Mouse (Mus musculus): ENCODE results near the gene Aktip.

Gene Aktip

DNA sequence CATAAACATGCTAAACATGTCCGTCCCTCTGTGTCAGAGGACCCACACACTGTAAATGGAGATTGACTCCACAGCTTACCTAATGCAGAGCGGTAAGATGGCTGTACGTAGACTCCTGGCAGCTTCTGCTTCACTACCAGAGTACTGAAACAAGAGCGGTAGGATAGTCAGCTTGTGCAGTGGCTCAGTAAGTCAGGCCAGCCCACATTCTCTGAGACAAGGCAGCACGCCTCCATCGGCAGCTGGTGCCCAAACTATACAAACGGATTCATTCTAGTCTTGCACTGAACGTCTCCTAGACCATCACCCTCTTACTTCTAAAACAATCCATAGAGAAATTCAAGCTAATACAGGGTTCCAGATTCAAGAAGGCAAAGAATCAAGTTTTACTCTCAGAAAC, 73.0 kb downstream of the Aktip start:
- no peak for DNase-seq (ENCODE audit: low spot score)

DNA sequence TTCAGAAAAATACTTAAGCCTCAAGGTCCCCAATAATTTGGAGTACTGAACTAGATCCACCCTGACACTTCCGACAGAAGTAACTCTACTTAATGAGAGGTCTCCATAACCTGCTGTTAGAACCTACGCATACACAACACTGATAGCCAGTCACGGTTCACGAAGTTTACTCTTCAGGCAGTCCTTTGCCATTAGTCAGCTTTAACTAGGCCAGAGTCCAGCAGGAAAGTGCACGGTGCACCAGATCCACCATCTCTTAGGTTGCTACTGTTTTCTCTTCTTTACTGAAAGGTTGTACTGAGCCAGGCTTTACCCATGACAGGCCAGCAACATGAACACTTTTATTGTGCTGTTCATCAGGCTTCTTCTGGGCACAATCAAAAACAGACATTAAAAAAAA, 75.5 kb downstream of the Aktip start:
- no peak for DNase-seq (ENCODE audit: low spot score)

DNA sequence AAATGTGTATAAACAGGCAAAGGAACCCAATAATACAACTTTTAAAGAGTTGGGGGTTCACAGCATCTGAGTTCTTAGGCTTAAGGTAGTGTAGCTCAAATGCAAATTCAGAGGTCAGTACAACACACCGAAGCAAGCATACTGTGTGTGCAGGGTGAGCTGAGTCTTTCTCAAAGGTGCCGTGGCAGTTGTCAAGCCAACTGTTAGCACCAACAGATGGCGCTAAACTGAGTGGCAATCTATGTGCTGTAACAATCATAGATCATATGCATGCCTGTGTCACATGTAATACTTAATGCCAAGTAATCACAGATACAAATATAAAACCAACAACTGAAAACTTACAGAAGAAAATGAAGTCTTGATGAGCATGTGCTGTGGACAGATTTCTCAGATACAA, 81.6 kb downstream of the Aktip start:
- no peak for DNase-seq (ENCODE audit: low spot score)

DNA sequence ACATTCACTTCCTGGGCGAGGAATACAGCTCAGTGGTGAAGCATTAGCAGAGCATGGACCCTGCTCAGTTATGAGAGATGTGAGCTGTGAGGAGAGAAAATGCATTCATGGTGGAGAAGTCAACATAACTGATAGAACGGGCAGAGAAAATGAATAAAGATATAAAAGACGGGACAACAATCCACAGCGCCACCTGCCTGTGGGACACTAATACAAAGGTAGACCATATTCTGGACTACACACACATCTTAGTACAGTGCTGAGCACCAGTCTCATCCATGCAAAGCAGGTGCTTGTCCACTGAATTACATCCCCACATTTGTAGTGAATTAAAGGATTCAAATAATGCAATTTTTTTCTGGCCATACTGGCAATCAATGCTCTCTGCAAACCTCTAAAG, 82.2 kb downstream of the Aktip start:
- DNase-seq (ENCODE audit: low spot score): no peak

DNA sequence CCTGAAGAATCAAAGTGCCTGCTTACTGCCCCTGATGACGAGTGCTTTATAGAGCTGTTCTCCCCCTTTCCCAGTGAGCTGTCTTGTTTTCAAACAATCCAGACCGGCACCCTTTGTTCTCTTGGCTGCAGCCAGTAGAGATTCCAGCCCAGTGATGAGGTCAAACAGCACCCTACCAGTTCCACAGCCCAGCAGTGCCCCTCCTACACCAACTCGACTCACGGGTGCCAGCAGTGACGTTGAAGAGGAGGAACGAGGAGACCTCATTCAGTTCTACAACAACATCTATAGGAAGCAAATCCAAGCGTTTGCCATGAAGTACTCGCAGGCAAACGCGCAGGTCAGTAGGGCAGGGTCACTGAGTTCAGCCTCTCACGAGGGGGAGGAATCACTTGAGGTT, 84.9 kb downstream of the Aktip start:
- no peak for DNase-seq (ENCODE audit: low spot score)

DNA sequence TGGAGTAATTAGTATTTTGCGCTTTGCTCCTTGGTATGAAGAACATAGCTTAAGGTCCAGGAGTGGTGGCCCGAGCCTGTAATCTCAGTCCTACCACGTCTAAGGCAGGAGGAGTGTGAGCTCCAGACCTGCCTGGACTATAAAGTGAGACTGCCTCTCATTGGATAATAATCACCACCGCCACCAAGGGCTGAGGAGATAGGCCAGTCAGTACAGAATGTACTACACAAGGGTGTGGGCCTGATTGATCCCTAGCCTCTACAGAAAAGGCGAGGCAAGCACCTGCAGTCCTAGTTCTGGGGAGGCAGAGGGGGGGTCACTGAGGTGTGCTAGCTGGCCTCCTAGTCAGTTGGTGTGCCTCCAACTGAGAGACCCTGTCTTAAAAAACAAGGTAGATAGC, 85.3 kb downstream of the Aktip start:
- DNase-seq (ENCODE audit: low spot score): no peak

DNA sequence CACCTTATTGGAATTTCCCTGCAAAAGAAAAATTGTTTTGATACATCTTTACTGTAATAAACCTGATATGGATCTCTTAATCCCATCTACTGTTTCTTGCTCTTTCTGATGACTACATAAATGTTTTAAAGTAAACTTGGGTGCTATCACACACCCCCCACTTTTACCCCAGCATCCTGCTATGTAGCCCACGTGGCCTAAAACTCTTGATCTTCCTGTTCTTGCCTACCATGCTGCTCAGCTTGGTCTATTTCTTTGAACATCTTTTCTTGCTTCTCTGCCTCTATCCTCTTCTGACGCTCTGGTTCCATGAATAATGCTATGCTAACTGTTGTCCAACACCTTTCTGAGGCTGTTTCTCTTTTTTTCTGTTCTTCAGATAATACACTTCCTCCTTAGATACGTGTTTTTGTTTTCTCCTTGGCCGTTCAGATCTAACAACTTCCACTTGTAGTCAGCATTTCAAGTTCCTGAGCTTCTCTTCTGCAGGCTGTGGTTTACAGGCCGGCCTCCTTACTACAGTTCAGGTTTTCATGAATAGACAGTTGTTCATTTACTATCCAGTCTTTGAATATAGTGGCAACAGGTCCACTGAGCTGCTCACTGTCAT, 87.8 kb downstream of the Aktip start:
- DNase-seq (ENCODE audit: low spot score): no peak

DNA sequence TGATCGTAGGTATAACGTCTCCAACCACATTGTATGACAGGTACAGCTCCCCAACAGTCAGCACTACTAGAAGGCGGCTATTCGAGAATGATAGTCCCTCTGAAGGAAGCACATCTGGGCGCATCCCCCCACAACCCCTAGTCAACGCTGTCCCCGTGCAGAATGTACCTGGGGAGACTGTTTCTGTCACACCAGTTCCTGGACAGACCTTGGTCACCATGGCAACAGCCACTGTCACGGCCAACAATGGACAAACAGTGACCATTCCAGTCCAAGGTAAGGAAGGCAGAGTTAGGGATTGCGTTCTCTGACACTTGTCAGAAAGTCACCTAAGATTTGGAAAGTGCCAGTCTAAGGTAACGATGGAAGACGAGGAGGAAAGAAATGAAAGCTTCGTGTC, 93.5 kb downstream of the Aktip start:
- DNase-seq (ENCODE audit: low spot score): no peak

DNA sequence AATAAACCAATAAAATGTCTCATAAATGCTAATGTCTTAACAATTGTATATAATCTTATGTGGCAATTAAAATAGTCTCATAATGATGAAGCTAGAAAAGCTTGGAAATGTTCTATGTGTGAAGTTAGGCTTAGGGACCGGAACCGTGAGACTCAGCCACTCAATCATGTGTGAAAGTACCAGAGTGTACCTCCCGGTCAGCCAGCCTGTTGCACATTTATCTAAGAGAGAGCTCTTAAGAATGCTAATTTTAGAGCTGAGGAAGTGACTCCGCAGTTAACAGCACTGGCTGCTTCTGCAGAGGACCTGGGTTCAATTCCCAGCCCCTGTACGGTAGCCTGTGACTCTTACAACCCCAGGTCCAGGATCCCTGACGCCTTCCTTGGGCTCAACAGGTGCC, 101.7 kb downstream of the Aktip start:
- DNase-seq (ENCODE audit: low spot score): no peak

DNA sequence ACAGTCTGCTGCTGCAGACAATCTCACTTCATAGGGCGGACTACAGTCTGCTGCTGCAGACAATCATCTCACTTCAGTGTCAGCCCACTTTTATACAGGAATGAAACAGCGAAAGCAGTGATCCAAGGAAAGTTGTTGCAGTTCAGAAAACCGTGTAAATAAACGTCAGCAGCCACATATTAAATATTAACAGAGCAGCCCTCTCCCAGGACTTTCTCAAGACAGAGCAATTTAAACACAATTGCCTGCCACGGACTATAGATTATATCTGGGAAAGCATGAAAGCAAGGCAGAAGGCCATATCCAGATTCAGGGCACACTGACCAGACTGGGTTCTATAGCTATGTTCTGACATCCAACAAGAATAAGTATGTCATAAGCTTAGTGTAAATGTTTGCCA, 105.6 kb downstream of the Aktip start:
- no peak for DNase-seq (ENCODE audit: low spot score)

DNA sequence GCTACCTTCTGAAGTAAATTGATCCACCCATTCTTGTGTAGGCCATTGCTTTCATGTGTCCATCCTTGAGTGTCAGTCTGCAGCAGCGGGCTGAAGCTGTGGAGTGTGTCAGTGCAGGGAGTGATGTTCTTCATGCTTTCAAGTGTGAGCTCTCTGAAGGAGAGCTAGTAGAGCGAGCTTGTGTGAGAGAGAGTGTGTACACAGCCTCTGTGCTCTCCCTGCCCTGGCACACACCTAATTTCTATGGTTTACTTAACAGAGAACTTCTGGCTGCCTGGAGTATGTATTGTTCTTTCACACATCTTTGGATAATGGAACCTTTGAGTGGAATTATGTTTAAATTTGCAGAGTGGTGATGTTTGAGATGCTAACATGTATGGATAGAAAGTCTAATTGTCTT, 110.2 kb downstream of the Aktip start:
- DNase-seq (ENCODE audit: low spot score): no peak

DNA sequence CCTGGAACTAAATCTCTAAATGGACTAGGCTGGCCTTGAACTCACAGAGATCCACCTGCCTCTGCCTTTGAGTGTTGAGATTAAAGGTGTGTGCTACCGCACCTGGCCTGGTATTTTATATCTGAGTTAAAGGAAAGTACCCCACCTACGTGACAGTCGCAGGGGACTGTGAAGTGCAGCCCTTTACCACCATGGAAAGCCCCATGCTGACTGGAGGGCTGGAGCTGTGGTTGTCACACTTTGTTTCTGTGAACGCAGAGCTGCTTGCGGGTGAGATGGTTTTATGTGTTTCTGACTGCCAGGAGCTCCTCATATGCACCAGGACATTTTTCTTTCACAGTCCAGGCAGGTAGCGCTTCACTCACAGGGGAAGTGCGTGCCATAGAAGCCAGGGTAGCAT, 111.3 kb downstream of the Aktip start:
- no peak for DNase-seq (ENCODE audit: low spot score)

DNA sequence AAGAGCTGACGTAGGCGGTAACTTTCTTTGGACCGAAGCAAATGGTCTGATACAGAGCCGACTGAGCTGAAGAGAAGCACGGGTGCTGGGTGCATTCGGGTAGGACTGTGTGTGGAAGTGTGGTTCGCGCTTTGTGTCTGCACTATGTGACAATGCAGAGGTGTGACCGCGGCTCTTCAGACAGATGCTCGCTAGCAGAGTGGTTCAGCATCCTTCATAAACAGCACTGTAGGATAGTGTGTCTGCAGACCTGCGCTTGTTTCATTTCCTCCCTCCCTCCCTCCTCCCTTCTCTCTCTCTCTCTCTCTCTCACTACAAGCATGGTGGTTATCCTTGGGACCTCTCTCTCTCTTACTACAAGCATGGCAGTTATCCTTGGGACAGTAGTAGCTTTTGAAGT, 117.3 kb downstream of the Aktip start:
- no peak for DNase-seq (ENCODE audit: low spot score)

DNA sequence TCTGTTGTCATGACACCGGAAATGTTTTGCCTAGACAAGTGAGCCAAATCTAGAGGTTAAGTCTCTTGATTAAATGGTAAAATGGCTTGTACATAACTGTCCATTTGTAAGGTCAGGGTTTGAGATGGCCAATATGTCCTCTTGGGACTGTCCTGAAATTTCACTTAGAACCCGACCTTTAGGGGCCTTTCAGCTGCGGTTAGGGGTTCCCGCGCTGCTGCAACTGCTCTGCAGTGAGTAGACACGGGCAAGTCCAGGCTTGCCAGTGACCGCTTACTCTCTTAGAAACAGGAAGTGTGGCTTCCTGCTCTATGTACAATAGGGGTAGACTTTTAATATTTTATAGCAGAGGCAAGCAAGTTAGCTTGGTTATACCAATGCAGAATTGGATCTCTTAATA, 117.9 kb downstream of the Aktip start:
- no peak for DNase-seq (ENCODE audit: low spot score)

DNA sequence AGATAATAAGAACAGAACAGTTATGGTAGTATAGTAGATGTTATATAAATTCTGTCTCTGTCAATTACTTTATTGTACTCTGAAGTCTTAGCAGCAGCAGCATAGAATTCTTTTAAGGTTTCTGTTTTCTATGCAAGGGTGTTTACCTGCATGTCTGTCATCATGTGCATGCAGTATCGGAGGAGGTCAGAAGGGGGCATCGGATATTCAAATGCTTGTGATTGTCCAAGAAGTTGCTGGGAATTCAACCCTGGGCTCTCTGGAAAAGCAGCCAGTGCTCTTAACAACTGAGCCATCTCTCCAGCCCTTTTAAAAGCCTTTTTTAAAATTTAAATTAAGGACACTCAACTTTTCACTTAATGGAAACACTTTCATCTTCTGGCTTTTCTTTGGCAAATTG, 120.1 kb downstream of the Aktip start:
- peak; percentile 35 for DNase-seq (ENCODE audit: low spot score)

DNA sequence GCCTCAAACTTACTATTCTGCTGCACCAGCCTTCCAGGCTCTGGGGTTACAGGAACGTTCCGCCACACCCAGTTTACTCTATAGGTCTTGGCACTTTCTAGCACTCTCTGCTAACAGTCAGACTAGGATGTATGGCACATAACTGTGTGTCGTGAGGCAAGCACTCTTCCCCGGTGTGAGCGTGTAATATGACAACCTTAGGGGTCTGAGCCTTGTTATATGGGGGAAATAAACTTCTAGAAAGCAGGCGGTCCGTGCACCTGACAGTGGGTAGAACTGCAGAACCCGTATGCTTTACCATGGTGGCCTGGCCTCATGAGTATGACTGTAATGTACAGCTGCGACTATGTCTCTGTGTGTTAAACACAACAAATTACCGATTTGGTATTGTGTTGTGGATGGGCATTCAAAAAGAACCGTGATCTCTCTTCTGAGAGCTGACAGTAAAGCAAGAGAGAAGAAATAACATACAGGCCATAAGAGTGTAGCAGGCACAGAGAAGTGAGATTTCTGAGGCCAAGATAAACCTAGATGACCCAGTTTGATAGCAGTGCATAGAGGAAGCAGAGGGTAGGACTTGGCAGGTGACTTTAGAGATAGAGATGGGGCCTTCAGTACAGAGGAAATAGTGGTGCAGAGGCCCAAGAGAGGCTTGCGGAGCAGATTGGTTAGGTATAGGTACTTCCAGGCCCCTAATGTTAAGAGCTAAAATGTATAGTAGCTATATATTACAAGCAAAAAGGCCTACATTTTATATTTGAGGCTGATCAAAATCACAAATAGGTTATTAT, 122.5 kb downstream of the Aktip start:
- DNase-seq (ENCODE audit: low spot score): no peak

DNA sequence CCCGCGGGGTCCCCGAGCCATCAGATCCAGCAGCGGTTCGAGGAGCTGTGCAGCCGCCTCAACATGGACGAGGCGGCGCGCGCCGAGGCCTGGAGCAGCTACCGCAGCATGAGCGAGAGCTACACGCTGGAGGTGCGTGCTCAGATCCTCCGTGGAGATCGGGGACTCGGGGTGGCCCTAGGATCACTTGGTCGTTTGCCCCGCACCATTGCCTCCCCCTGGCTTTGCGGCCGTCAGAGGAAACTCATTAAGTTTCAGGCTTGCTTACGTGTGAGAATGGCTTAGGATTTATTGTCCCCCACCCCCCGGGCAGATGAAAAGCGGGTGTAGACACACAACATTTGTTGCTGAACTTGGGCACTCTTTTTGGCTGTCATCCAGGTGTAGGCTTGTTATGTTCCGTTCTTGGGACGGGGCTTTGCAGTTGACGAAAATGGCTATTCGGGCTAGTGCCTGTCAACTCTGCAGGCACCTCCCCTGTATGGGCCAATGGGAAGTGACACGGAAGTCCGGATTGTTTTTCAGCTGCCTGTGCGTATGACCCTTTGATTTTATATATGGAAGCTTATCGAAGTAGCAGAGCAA, 129.4 kb downstream of the Aktip start:
- DNase-seq (ENCODE audit: low spot score): peak; percentile 64

DNA sequence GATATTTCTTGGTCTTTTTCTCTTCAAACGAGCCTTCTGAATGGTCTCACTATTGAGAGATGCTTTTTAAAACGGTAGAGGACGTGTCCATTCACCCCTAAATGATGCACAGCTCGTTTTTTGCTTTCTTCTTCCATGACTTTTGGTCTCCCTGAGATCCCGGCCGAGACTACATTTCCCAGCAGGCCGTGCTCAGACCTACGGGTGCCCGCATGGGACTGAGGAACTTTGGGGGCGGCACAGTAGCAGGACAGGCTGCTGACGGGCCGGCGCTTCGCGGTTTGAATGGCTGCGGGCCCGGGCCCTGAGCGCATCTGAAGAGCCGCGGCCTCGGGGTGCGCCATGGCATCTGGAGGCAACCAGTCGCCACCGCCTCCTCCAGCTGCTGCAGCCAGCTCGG, 129.9 kb downstream of the Aktip start, which contains the start of gene Rbl2:
Rbl2 (plus strand) TSS at position 224 of the 400 bp plus-strand sequence.
- peak; percentile 87 for DNase-seq (ENCODE audit: low spot score)

DNA sequence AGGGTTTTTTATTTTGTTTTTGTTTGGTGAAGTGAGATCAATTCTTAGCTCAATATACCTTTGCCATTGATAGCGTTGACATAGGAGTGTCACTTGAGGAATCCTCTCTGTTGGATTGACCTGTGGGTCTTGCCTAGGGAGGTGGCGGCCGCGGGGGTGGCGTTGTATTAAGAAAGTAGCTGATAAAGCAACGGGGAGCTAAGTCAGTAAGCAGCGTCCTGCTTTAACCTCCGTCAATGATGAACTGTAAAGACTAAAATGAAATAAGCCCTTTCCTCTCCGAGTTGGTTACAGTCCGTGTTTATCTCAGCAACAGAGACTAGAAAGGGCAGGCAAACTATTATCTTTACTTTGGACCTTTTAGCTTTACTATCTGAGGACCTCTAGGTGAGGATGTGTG, 130.4 kb downstream of the Aktip start:
- DNase-seq (ENCODE audit: low spot score): no peak

DNA sequence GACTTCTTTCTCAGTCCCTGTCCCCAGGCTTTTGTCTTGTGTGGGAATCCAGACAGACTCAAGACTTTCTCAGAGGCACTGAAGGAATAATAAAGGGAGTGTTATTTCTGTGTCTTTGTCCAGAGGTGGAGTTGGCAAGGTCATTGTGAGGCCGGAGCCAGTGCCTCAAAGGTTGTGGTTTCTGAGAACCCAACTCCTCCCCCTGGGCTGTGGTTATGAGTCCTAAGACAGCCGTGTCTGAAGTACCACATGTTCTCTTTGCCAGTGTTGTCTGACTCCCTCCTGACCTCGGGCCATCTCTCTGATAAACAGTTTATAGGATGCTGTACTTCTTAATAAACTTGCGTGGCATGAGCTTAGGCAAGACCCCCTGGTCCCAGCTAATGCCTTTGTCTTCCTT, 134.6 kb downstream of the Aktip start:
- no peak for DNase-seq (ENCODE audit: low spot score)

All from spleen, adult 12 weeks (tissue).